Comparison of ENCODE assay signal across 9 mouse cellular contexts in the genomic region with DNA sequence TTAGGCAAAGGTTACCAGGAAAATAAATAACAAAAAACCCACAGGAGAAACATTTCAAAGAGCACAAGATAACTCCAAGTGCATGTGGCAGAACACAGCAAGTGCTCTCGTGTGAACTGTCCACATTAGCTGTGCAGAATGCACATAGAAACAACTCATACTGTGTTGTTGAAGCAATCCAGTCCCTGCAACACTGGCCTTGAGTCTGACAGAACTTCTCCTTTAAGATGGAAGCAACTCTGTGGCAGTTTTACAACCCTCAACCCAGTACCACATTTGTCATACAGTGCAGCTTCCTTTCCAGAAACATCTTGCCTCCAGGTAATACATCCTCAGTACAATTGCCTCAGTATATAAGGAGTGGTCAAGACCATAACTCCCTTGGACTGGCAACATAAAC. TPM values are rescaled to one million over a fixed set of nuclear protein-coding genes. Genes with fewer than 3 reads are reported as not detected.
DNase-seq lines count a peak whose midpoint lies in the region; ATAC-seq and TF ChIP-seq lines count a peak whose summit lies in the region.
"Had no signal": no experiment of that assay in that cellular context is flagged by ENCODE, and none has a peak within 500 bp of the region (broad histone marks: within the 10 kb centered on the region; RNA-seq: fewer than 3 reads in every experiment).

No protein-coding gene starts in this region.

- no peaks in the 10 kb centered on the region for H3K27me3 ChIP-seq in heart, postnatal 0 days (ENCODE audit: control insufficient read depth, insufficient read depth, low read length)
- no peaks in the 10 kb centered on the region for H3K27me3 ChIP-seq in embryonic facial prominence, embryonic 10.5 days (replicated peaks; ENCODE audit: low read depth, poor library complexity, severe bottlenecking)
- H3K27me3 ChIP-seq in intestine, embryonic 14.5 days (replicated peaks; ENCODE audit: control insufficient read depth, insufficient read depth, low read length): no peaks in the 10 kb centered on the region
- no peaks in the 10 kb centered on the region for H3K27me3 ChIP-seq in midbrain, embryonic 15.5 days (replicated peaks)

- peaks cover 42% of the 10 kb centered on the region for H3K4me1 ChIP-seq in heart, postnatal 0 days (ENCODE audit: control insufficient read depth, insufficient read depth)
- H3K4me1 ChIP-seq in embryonic facial prominence, embryonic 10.5 days: peaks cover 41% of the 10 kb centered on the region
- peaks cover 45% of the 10 kb centered on the region for H3K4me1 ChIP-seq in intestine, embryonic 14.5 days (replicated peaks; ENCODE audit: control insufficient read depth, insufficient read depth, low read length)
- peaks cover 51% of the 10 kb centered on the region for H3K4me1 ChIP-seq in midbrain, embryonic 15.5 days

- no peak overlapping the region for H3K27ac ChIP-seq in heart, postnatal 0 days (ENCODE audit: low read depth)
- no peak overlapping the region for H3K27ac ChIP-seq in embryonic facial prominence, embryonic 10.5 days (replicated peaks)
- H3K27ac ChIP-seq in intestine, embryonic 14.5 days (ENCODE audit: low read depth): no peak overlapping the region
- no peak overlapping the region for H3K27ac ChIP-seq in midbrain, embryonic 15.5 days

- 32% methylated on average over 1 of the region's 1 CpGs for WGBS in heart, postnatal 0 days
- WGBS in embryonic facial prominence, embryonic 10.5 days: 86% methylated on average over 1 of the region's 1 CpGs
- 35% methylated on average over 1 of the region's 1 CpGs for WGBS in intestine, embryonic 14.5 days
- 64% methylated on average over 1 of the region's 1 CpGs for WGBS in midbrain, embryonic 15.5 days

- H3K36me3 ChIP-seq in heart, postnatal 0 days (replicated peaks; ENCODE audit: control insufficient read depth, insufficient read depth, low read length): 0 out of 2 replicates have a peak, but pooled peaks cover 11% of the 10 kb centered on the region
- peaks cover 37% of the 10 kb centered on the region for H3K36me3 ChIP-seq in embryonic facial prominence, embryonic 10.5 days (replicated peaks)
- H3K36me3 ChIP-seq in intestine, embryonic 14.5 days (ENCODE audit: control insufficient read depth, insufficient read depth, low read length): 0 out of 2 replicates have a peak, but pooled peaks cover 13% of the 10 kb centered on the region
- H3K36me3 ChIP-seq in midbrain, embryonic 15.5 days (replicated peaks): no peaks in the 10 kb centered on the region

- TF ChIP-seq CTCF in heart, postnatal 0 days (IDR thresholded peaks at IDR 0.05; ENCODE audit: low read depth): no peak

- no peak for ATAC-seq in heart, postnatal 0 days (ENCODE audit: insufficient read depth, low read depth)
- ATAC-seq in intestine, embryonic 14.5 days (replicated peaks; ENCODE audit: low FRiP score, low TSS enrichment, low read depth): no peak
- no peak for ATAC-seq in midbrain, embryonic 15.5 days (replicated peaks)

- no peak for TF ChIP-seq EP300 in heart, postnatal 0 days (IDR thresholded peaks at IDR 0.05; ENCODE audit: low read depth)

- peak overlapping the region; percentile 91 for H3K4me2 ChIP-seq in heart, postnatal 0 days (ENCODE audit: low read depth, low read length)
- H3K4me2 ChIP-seq in intestine, embryonic 14.5 days (ENCODE audit: low read length): peak overlapping the region; percentile 90
- H3K4me2 ChIP-seq in midbrain, embryonic 15.5 days: peak overlapping the region; percentile 96

- DNase-seq in heart, postnatal 0 days (ENCODE audit: low spot score): no peak
- DNase-seq in heart, adult 9 months (ENCODE audit: low spot score in 2 of 2): no peak
- DNase-seq in embryonic facial prominence, embryonic 10.5 days (ENCODE audit: low spot score): no peak
- DNase-seq in intestine, embryonic 14.5 days (ENCODE audit: low spot score): no peak
- DNase-seq in c-Kit-positive CD71-positive TER-119-positive erythroid progenitor cells, embryonic 14.5 days (ENCODE audit: low spot score): no peak
- DNase-seq in B cell, adult 2 months: no peak
- DNase-seq in frontal cortex, postnatal 14 days (ENCODE audit: low spot score in 2 of 2): no peak

- H3K9me3 ChIP-seq in heart, postnatal 0 days (replicated peaks; ENCODE audit: control insufficient read depth, low read length): no peaks in the 10 kb centered on the region
- no peaks in the 10 kb centered on the region for H3K9me3 ChIP-seq in embryonic facial prominence, embryonic 10.5 days
- no peaks in the 10 kb centered on the region for H3K9me3 ChIP-seq in intestine, embryonic 14.5 days (ENCODE audit: control insufficient read depth, low read length)
- no peaks in the 10 kb centered on the region for H3K9me3 ChIP-seq in midbrain, embryonic 15.5 days

- peak overlapping the region; percentile 91 for H3K9ac ChIP-seq in heart, postnatal 0 days (replicated peaks; ENCODE audit: low read depth, low read length)
- no peak overlapping the region for H3K9ac ChIP-seq in intestine, embryonic 14.5 days (ENCODE audit: low read length)
- peak overlapping the region; percentile 74; the same call in 1 of the 2 replicates for H3K9ac ChIP-seq in midbrain, embryonic 15.5 days

- 0 out of 2 replicates have a peak overlapping the region, but pooled peaks have one; percentile 74 for H3K4me3 ChIP-seq in heart, postnatal 0 days (ENCODE audit: low read depth, low read length)
- H3K4me3 ChIP-seq in embryonic facial prominence, embryonic 10.5 days: peak overlapping the region; percentile 89
- H3K4me3 ChIP-seq in intestine, embryonic 14.5 days (ENCODE audit: low read depth, low read length): peak overlapping the region; percentile 95
- H3K4me3 ChIP-seq in midbrain, embryonic 15.5 days: peak overlapping the region; percentile 73; the same call in 1 of the 2 replicates

RNA-seq across cellular contexts. Expression of a gene that starts 2.0 kb away (rescaled TPM):
- total RNA-seq in heart, postnatal 0 days (2014; rRNA removed; ENCODE audit: low replicate concordance): 101 and 146 TPM in 2 replicates
- polyA plus RNA-seq in heart, postnatal 0 days (2015; fragmentation: Nextera tagmentation; extraction: Ambion mirVana): 4.9 and 5.7 TPM in 2 replicates
- polyA plus RNA-seq in embryonic facial prominence, embryonic 10.5 days (2016; fragmentation: Nextera tagmentation; extraction: Ambion mirVana): 9.3 and 11.0 TPM in 2 replicates
- 7.3 and 8.5 TPM in 2 replicates for polyA plus RNA-seq in intestine, embryonic 14.5 days (2014; fragmentation: Nextera tagmentation; extraction: Ambion mirVana)
- 10.5 TPM in 2 replicates for polyA plus RNA-seq in midbrain, embryonic 15.5 days (2015; fragmentation: Nextera tagmentation; extraction: Ambion mirVana)

RNA-seq across cellular contexts. Expression of a gene that starts 25.6 kb away (rescaled TPM):
- total RNA-seq in heart, postnatal 0 days (2014; rRNA removed; ENCODE audit: low replicate concordance): 4.8 and 11.5 TPM in 2 replicates
- polyA plus RNA-seq in heart, postnatal 0 days (2015; fragmentation: Nextera tagmentation; extraction: Ambion mirVana): 0.33 and 0.82 TPM in 2 replicates
- 1.9 and 2.1 TPM in 2 replicates for polyA plus RNA-seq in embryonic facial prominence, embryonic 10.5 days (2016; fragmentation: Nextera tagmentation; extraction: Ambion mirVana)
- 2.5 and 3.8 TPM in 2 replicates for polyA plus RNA-seq in intestine, embryonic 14.5 days (2014; fragmentation: Nextera tagmentation; extraction: Ambion mirVana)
- polyA plus RNA-seq in midbrain, embryonic 15.5 days (2015; fragmentation: Nextera tagmentation; extraction: Ambion mirVana): 3.8 and 4.2 TPM in 2 replicates

RNA-seq across cellular contexts. Expression of a gene that starts 28.1 kb away (rescaled TPM):
- total RNA-seq in heart, postnatal 0 days (2014; rRNA removed; ENCODE audit: low replicate concordance): 138 and 156 TPM in 2 replicates
- 69.8 and 72.9 TPM in 2 replicates for polyA plus RNA-seq in heart, postnatal 0 days (2015; fragmentation: Nextera tagmentation; extraction: Ambion mirVana)
- 131 and 136 TPM in 2 replicates for polyA plus RNA-seq in embryonic facial prominence, embryonic 10.5 days (2016; fragmentation: Nextera tagmentation; extraction: Ambion mirVana)
- polyA plus RNA-seq in intestine, embryonic 14.5 days (2014; fragmentation: Nextera tagmentation; extraction: Ambion mirVana): 102 and 105 TPM in 2 replicates
- 165 TPM in 2 replicates for polyA plus RNA-seq in midbrain, embryonic 15.5 days (2015; fragmentation: Nextera tagmentation; extraction: Ambion mirVana)

RNA-seq across cellular contexts. Expression of a gene that starts 33.6 kb away (rescaled TPM):
- 7.1 and 10.9 TPM in 2 replicates for total RNA-seq in heart, postnatal 0 days (2014; rRNA removed; ENCODE audit: low replicate concordance)
- polyA plus RNA-seq in heart, postnatal 0 days (2015; fragmentation: Nextera tagmentation; extraction: Ambion mirVana): 0.22 and 0.36 TPM in 2 replicates
- polyA plus RNA-seq in embryonic facial prominence, embryonic 10.5 days (2016; fragmentation: Nextera tagmentation; extraction: Ambion mirVana): 2.0 and 2.2 TPM in 2 replicates
- polyA plus RNA-seq in intestine, embryonic 14.5 days (2014; fragmentation: Nextera tagmentation; extraction: Ambion mirVana): 1.7 and 1.9 TPM in 2 replicates
- 8.6 TPM in 2 replicates for polyA plus RNA-seq in midbrain, embryonic 15.5 days (2015; fragmentation: Nextera tagmentation; extraction: Ambion mirVana)
- total RNA-seq: common myeloid progenitor, adult 5-6 weeks had no signal

RNA-seq across cellular contexts. Expression of a gene that starts 53.0 kb away (rescaled TPM):
- not detected in 2 replicates for total RNA-seq in heart, postnatal 0 days (2014; rRNA removed; ENCODE audit: low replicate concordance)
- polyA plus RNA-seq in heart, postnatal 0 days (2015; fragmentation: Nextera tagmentation; extraction: Ambion mirVana): not detected in 2 replicates
- polyA plus RNA-seq in embryonic facial prominence, embryonic 10.5 days (2016; fragmentation: Nextera tagmentation; extraction: Ambion mirVana): not detected in 2 replicates
- polyA plus RNA-seq in intestine, embryonic 14.5 days (2014; fragmentation: Nextera tagmentation; extraction: Ambion mirVana): not detected in 2 replicates
- polyA plus RNA-seq in midbrain, embryonic 15.5 days (2015; fragmentation: Nextera tagmentation; extraction: Ambion mirVana): 0.75 and 1.3 TPM in 2 replicates
- total RNA-seq: common myeloid progenitor, adult 5-6 weeks had no signal
